Mouse (Mus musculus): ENCODE measurements around the gene Mak.

GRCm38 (mm10) chr13:41051965-41052364 is 27.5 kb downstream of the Mak start:
- TF ChIP-seq CTCF (IDR thresholded peaks at IDR 0.05; ENCODE audit: borderline replicate concordance, insufficient read depth, low read length): no peak
- TF ChIP-seq POLR2A (IDR thresholded peaks at IDR 0.05; ENCODE audit: low read depth, low read length): no peak
